Mouse (Mus musculus): ENCODE results near the gene Emc6.

Emc6 gene

GRCm38 (mm10) chr11:73175612-73176011 is 1.2 kb downstream of the Emc6 start:
- DNase-seq: peak; percentile 61

GRCm38 (mm10) chr11:73172186-73172585 is 4.7 kb downstream of the Emc6 start:
- no peak for DNase-seq

- peak; percentile 62 for DNase-seq
Measured at GRCm38 (mm10) chr11:73169231-73169630, 7.6 kb downstream of the Emc6 start.

GRCm38 (mm10) chr11:73168576-73168975 is 8.3 kb downstream of the Emc6 start:
- DNase-seq: no peak

- no peak for DNase-seq
Measured at GRCm38 (mm10) chr11:73168071-73168470, 8.8 kb downstream of the Emc6 start.

- no peak for DNase-seq
Measured at GRCm38 (mm10) chr11:73162284-73162683, 14.6 kb downstream of the Emc6 start.

GRCm38 (mm10) chr11:73161616-73162015 is 15.2 kb downstream of the Emc6 start:
- no peak for DNase-seq

GRCm38 (mm10) chr11:73160811-73161200 is 16.0 kb downstream of the Emc6 start:
- no peak for DNase-seq

- peak; percentile 39 for DNase-seq
Measured at GRCm38 (mm10) chr11:73159957-73160810, 16.7 kb downstream of the Emc6 start, which contains the start of gene P2rx5. TSS of gene P2rx5 (plus strand) at chr11:73160421.

- DNase-seq: no peak
Measured at GRCm38 (mm10) chr11:73155071-73155470, 21.8 kb downstream of the Emc6 start.

- no peak for DNase-seq
Measured at GRCm38 (mm10) chr11:73148209-73148608, 28.6 kb downstream of the Emc6 start.

GRCm38 (mm10) chr11:73146975-73147365 is 29.9 kb downstream of the Emc6 start:
- no peak for DNase-seq

GRCm38 (mm10) chr11:73146026-73146974 is 30.5 kb downstream of the Emc6 start:
- DNase-seq: no peak

GRCm38 (mm10) chr11:73144261-73144681 is 32.6 kb downstream of the Emc6 start:
- no peak for DNase-seq

- peak; percentile 94 for DNase-seq
Measured at GRCm38 (mm10) chr11:73137591-73138501, 39.0 kb downstream of the Emc6 start, which contains the start of gene Haspin. TSS of gene Haspin (minus strand) at chr11:73138294.

- peak; percentile 22 for DNase-seq
Measured at GRCm38 (mm10) chr11:73137116-73137515, 39.7 kb downstream of the Emc6 start.

GRCm38 (mm10) chr11:73136587-73136986 is 40.2 kb downstream of the Emc6 start:
- no peak for DNase-seq

GRCm38 (mm10) chr11:73134222-73134621 is 42.6 kb downstream of the Emc6 start:
- DNase-seq: no peak

- no peak for DNase-seq
Measured at GRCm38 (mm10) chr11:73132999-73133398, 43.8 kb downstream of the Emc6 start.

- no peak for DNase-seq
Measured at GRCm38 (mm10) chr11:73131020-73131419, 45.8 kb downstream of the Emc6 start.

- no peak for DNase-seq
Measured at GRCm38 (mm10) chr11:73126495-73126894, 50.3 kb downstream of the Emc6 start.
